Mouse (Mus musculus) inflammation-experienced regulatory T-cells, adult 6 months (primary cell): ENCODE measurements around the gene Arl10. TPM values are rescaled to one million over a fixed set of nuclear protein-coding genes. Genes with fewer than 3 reads are reported as not detected.
A peak's percentile ranks its signal among the peaks of the same experiment; 100 is the strongest.

ENCODE experiments used
- ATAC-seq: one replicate; pipeline ENCODE4 v1.8.0; 2017
- polyA plus RNA-seq, 3 experiments: library from polyadenylated mRNA; unstranded; fragments of 100-300 nt; shearing (Covaris generic); gene quantifications; one replicate each; pipeline ENCODE4 v1.2.1; 2017

Gene Arl10
- 1 to 10 TPM; 4.2 to 9.1 (median 4.2) TPM for polyA plus RNA-seq

GRCm38 (mm10) chr13:54574854-54575481, at the start of gene Arl10:
TSS of gene Arl10 (plus strand) at chr13:54575015.
- ATAC-seq, result peak; percentile 64

GRCm38 (mm10) chr13:54527140-54527539, 47.7 kb upstream of the Arl10 start:
- no peak for ATAC-seq

GRCm38 (mm10) chr13:54532134-54532533, 42.7 kb upstream of the Arl10 start:
- no peak for ATAC-seq

GRCm38 (mm10) chr13:54548036-54548435, 26.8 kb upstream of the Arl10 start:
- no peak for ATAC-seq

GRCm38 (mm10) chr13:54556176-54556575, 18.6 kb upstream of the Arl10 start:
- ATAC-seq, result no peak

GRCm38 (mm10) chr13:54556796-54557195, 18.0 kb upstream of the Arl10 start:
- ATAC-seq, result no peak

GRCm38 (mm10) chr13:54557652-54558051, 17.2 kb upstream of the Arl10 start:
- no peak for ATAC-seq

- ATAC-seq, result no peak
Observed at GRCm38 (mm10) chr13:54559656-54560055, 15.2 kb upstream of the Arl10 start.

GRCm38 (mm10) chr13:54560608-54561007, 14.2 kb upstream of the Arl10 start:
- no peak for ATAC-seq

GRCm38 (mm10) chr13:54562562-54562961, 12.3 kb upstream of the Arl10 start:
- ATAC-seq, result no peak

GRCm38 (mm10) chr13:54564232-54565200, 10.3 kb upstream of the Arl10 start:
- peak; percentile 6 for ATAC-seq

- peak; percentile 99 for ATAC-seq
Observed at GRCm38 (mm10) chr13:54565201-54565581, 9.6 kb upstream of the Arl10 start, which contains the start of gene 4833439L19Rik. TSS of gene 4833439L19Rik (minus strand) at chr13:54565435.

GRCm38 (mm10) chr13:54565594-54566345, 9.0 kb upstream of the Arl10 start:
- ATAC-seq, result no peak

- no peak for ATAC-seq
Observed at GRCm38 (mm10) chr13:54568380-54568779, 6.4 kb upstream of the Arl10 start.

- ATAC-seq, result no peak
Observed at GRCm38 (mm10) chr13:54569282-54569681, 5.5 kb upstream of the Arl10 start.

- ATAC-seq, result no peak
Observed at GRCm38 (mm10) chr13:54570736-54571135, 4.1 kb upstream of the Arl10 start.

GRCm38 (mm10) chr13:54571637-54572036, 3.2 kb upstream of the Arl10 start:
- ATAC-seq, result no peak

- ATAC-seq, result peak; percentile 35
Observed at GRCm38 (mm10) chr13:54572621-54573020, 2.2 kb upstream of the Arl10 start.

- peak; percentile 17 for ATAC-seq
Observed at GRCm38 (mm10) chr13:54575489-54575888, 674 bp downstream of the Arl10 start.

- no peak for ATAC-seq
Observed at GRCm38 (mm10) chr13:54577652-54578507, 3.1 kb downstream of the Arl10 start.

- no peak for ATAC-seq
Observed at GRCm38 (mm10) chr13:54581385-54581784, 6.6 kb downstream of the Arl10 start.

- no peak for ATAC-seq
Observed at GRCm38 (mm10) chr13:54582126-54582525, 7.3 kb downstream of the Arl10 start.
